Mouse (Mus musculus): ENCODE results near the gene Gm17078. TPM values are rescaled to one million over a fixed set of nuclear protein-coding genes. Genes with fewer than 3 reads are reported as not detected.
"Not testable (repeated sequence)": the region's sequence is repeated elsewhere in the genome, so short reads cannot be mapped to it uniquely, and the experiment has no call there.

Gm17078 gene
- not detected in 2 replicates for total RNA-seq (2014; rRNA removed)
- not detected in 2 replicates for polyA plus RNA-seq (2012; rRNA removed)

DNA sequence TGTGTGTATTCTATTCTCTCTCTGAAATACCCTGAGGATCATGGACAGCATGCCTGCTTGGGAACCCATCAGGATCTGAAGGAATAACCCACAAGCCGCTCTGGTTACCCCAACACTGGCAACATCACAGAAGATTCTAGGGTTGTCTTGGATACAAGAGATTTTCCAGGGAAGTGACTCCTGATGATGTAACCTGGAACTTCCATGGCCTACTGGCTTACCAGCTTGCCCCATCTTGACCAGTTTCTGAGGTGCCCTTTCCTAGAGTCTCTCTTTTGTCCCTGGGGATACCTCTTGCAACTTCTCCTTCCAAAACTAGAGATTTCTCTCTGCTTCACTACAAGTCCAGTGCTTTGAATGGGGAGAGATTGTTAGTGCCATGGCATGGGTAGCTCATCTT lies at the start of gene Gm17078:
Gene Gm17078, minus strand, starts transcription at position 101 of the 400 bp plus-strand sequence.
- H3K79me2 ChIP-seq (ENCODE audit: control insufficient read depth, insufficient read depth, low read length) = no peaks in the 10 kb centered on the region
- TF ChIP-seq POLR2A (IDR thresholded peaks at IDR 0.05; ENCODE audit: extremely low read depth, insufficient read depth, low read length) (no peak), CTCF (IDR thresholded peaks at IDR 0.05; ENCODE audit: low read depth, low read length) (no peak)
- 52% methylated on average over 1 of the region's 1 CpGs for WGBS
- no peaks in the 10 kb centered on the region for H3K36me3 ChIP-seq (ENCODE audit: control insufficient read depth, insufficient read depth, low read length)
- H3K4me3 ChIP-seq (ENCODE audit: insufficient read depth, low read depth, low read length) = no peak within 1 kb of the TSS
- no peak within 1 kb of the TSS for H3K27ac ChIP-seq (replicated peaks; ENCODE audit: insufficient read depth, low read depth, low read length)
- H3K9ac ChIP-seq (ENCODE audit: low read depth, low read length) = no peak within 1 kb of the TSS
- no peak for DNase-seq (ENCODE audit: extremely low read depth, low read depth, low spot score)
- no peaks in the 10 kb centered on the region for H3K4me1 ChIP-seq (ENCODE audit: control insufficient read depth, insufficient read depth, low read length)
- H3K27me3 ChIP-seq (ENCODE audit: control insufficient read depth, insufficient read depth, low read length) = no peaks in the 10 kb centered on the region

GRCm38 (mm10) chr14:51635566-51635965 lies 24.5 kb upstream of the Gm17078 start, which contains the start of gene Gm4181:
Gene Gm4181 (minus strand): TSS chr14:51635666.
- not testable (repeated sequence) for H3K27ac ChIP-seq (replicated peaks; ENCODE audit: insufficient read depth, low read depth, low read length); H3K4me1 ChIP-seq (ENCODE audit: control insufficient read depth, insufficient read depth, low read length)
- WGBS = 69% methylated on average over 1 of the region's 1 CpGs

GRCm38 (mm10) chr14:51632426-51632825 lies 21.3 kb upstream of the Gm17078 start:
- not testable (repeated sequence) for H3K27ac ChIP-seq (replicated peaks; ENCODE audit: insufficient read depth, low read depth, low read length); H3K4me1 ChIP-seq (ENCODE audit: control insufficient read depth, insufficient read depth, low read length); H3K36me3 ChIP-seq (ENCODE audit: control insufficient read depth, insufficient read depth, low read length); H3K27me3 ChIP-seq (ENCODE audit: control insufficient read depth, insufficient read depth, low read length); H3K9ac ChIP-seq (ENCODE audit: low read depth, low read length); H3K79me2 ChIP-seq (ENCODE audit: control insufficient read depth, insufficient read depth, low read length); DNase-seq (ENCODE audit: extremely low read depth, low read depth, low spot score); H3K4me3 ChIP-seq (ENCODE audit: insufficient read depth, low read depth, low read length)
- WGBS = 100% methylated on average over 1 of the region's 1 CpGs

More at GRCm38 (mm10) chr14:51635566-51635965, 24.5 kb upstream of the Gm17078 start, which contains the start of gene Gm4181:
- not testable (repeated sequence) for H3K79me2 ChIP-seq (ENCODE audit: control insufficient read depth, insufficient read depth, low read length); H3K36me3 ChIP-seq (ENCODE audit: control insufficient read depth, insufficient read depth, low read length); H3K27me3 ChIP-seq (ENCODE audit: control insufficient read depth, insufficient read depth, low read length); DNase-seq (ENCODE audit: extremely low read depth, low read depth, low spot score); H3K9ac ChIP-seq (ENCODE audit: low read depth, low read length); H3K4me3 ChIP-seq (ENCODE audit: insufficient read depth, low read depth, low read length)

DNA sequence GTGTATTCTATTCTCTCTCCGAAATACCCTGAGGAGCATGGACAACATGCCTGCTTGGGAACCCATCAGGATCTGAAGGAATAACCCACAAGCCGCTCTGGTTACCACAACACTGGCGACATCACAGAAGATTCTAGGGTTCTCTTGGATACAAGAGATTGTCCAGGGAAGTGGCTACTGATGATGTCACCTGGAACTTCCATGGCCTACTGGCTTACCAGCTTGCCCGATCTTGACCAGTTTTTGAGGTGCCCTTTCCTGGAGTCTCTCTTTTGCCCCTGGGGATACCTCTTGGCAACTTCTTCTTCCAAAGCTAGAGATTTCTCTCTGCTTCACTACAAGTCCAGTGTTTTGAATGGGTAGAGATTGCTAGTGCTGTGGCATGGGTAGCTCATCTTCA lies 19.1 kb downstream of the Gm17078 start, which contains the start of gene Gm17174:
Gene Gm17174, minus strand, starts transcription at position 101 of the 400 bp plus-strand sequence.
- H3K9ac ChIP-seq (ENCODE audit: low read depth, low read length); H3K4me1 ChIP-seq (ENCODE audit: control insufficient read depth, insufficient read depth, low read length); H3K27ac ChIP-seq (replicated peaks; ENCODE audit: insufficient read depth, low read depth, low read length); DNase-seq (ENCODE audit: extremely low read depth, low read depth, low spot score); H3K79me2 ChIP-seq (ENCODE audit: control insufficient read depth, insufficient read depth, low read length); H3K36me3 ChIP-seq (ENCODE audit: control insufficient read depth, insufficient read depth, low read length); H3K4me3 ChIP-seq (ENCODE audit: insufficient read depth, low read depth, low read length); H3K27me3 ChIP-seq (ENCODE audit: control insufficient read depth, insufficient read depth, low read length): not testable (repeated sequence)
- 85% methylated on average over 4 of the region's 4 CpGs for WGBS

GRCm38 (mm10) chr14:51573963-51574362 lies 37.1 kb downstream of the Gm17078 start, which contains the start of gene Gm17175:
Gene Gm17175 (minus strand): TSS chr14:51574063.
- not testable (repeated sequence) for H3K27me3 ChIP-seq (ENCODE audit: control insufficient read depth, insufficient read depth, low read length); H3K27ac ChIP-seq (replicated peaks; ENCODE audit: insufficient read depth, low read depth, low read length); H3K4me3 ChIP-seq (ENCODE audit: insufficient read depth, low read depth, low read length); H3K4me1 ChIP-seq (ENCODE audit: control insufficient read depth, insufficient read depth, low read length); H3K9ac ChIP-seq (ENCODE audit: low read depth, low read length); DNase-seq (ENCODE audit: extremely low read depth, low read depth, low spot score); H3K79me2 ChIP-seq (ENCODE audit: control insufficient read depth, insufficient read depth, low read length); H3K36me3 ChIP-seq (ENCODE audit: control insufficient read depth, insufficient read depth, low read length)
- WGBS = 88% methylated on average over 2 of the region's 2 CpGs

Other genes with a start within 250 kb of the Gm17078 start
- gene Gm7247, start 249.6 kb downstream of the Gm17078 start, total RNA-seq (2014; rRNA removed) = not detected in 2 replicates
- not detected in 2 replicates for gene Gm7247, start 249.6 kb downstream of the Gm17078 start, polyA plus RNA-seq (2012; rRNA removed)
- not detected in 2 replicates for gene Vmn2r88, start 200.5 kb downstream of the Gm17078 start, total RNA-seq (2014; rRNA removed)
- not detected in 2 replicates for gene Vmn2r88, start 200.5 kb downstream of the Gm17078 start, polyA plus RNA-seq (2012; rRNA removed)
- gene Vmn2r89, start 159.5 kb downstream of the Gm17078 start, total RNA-seq (2014; rRNA removed) = not detected in 2 replicates
- gene Vmn2r89, start 159.5 kb downstream of the Gm17078 start, polyA plus RNA-seq (2012; rRNA removed) = not detected in 2 replicates
- 0.07 and 0.18 TPM in 2 replicates for gene Gm5622, start 58.5 kb downstream of the Gm17078 start, total RNA-seq (2014; rRNA removed)
- not detected in 2 replicates for gene Gm5622, start 58.5 kb downstream of the Gm17078 start, polyA plus RNA-seq (2012; rRNA removed)
- gene Gm17175, start 37.2 kb downstream of the Gm17078 start, total RNA-seq (2014; rRNA removed) = not detected in 2 replicates
- gene Gm17175, start 37.2 kb downstream of the Gm17078 start, polyA plus RNA-seq (2012; rRNA removed) = not detected in 2 replicates
- not detected in 2 replicates for gene Gm17174, start 19.2 kb downstream of the Gm17078 start, total RNA-seq (2014; rRNA removed)
- gene Gm17174, start 19.2 kb downstream of the Gm17078 start, polyA plus RNA-seq (2012; rRNA removed) = not detected in 2 replicates
- gene Gm4181, start 24.4 kb upstream of the Gm17078 start, total RNA-seq (2014; rRNA removed) = not detected in 2 replicates
- gene Gm4181, start 24.4 kb upstream of the Gm17078 start, polyA plus RNA-seq (2012; rRNA removed) = not detected in 2 replicates
- not detected in 2 replicates for gene Gm17079, start 84.2 kb upstream of the Gm17078 start, total RNA-seq (2014; rRNA removed)
- not detected in 2 replicates for gene Gm17079, start 84.2 kb upstream of the Gm17078 start, polyA plus RNA-seq (2012; rRNA removed)
- not detected in 2 replicates for gene Gm5800, start 105.9 kb upstream of the Gm17078 start, total RNA-seq (2014; rRNA removed)
- not detected in 2 replicates for gene Gm5800, start 105.9 kb upstream of the Gm17078 start, polyA plus RNA-seq (2012; rRNA removed)
- gene Ang4, start 162.3 kb upstream of the Gm17078 start, total RNA-seq (2014; rRNA removed) = not detected in 2 replicates
- gene Ang4, start 162.3 kb upstream of the Gm17078 start, polyA plus RNA-seq (2012; rRNA removed) = not detected in 2 replicates
- gene AY358078, start 188.7 kb upstream of the Gm17078 start, total RNA-seq (2014; rRNA removed) = not detected in 2 replicates
- not detected in 2 replicates for gene AY358078, start 188.7 kb upstream of the Gm17078 start, polyA plus RNA-seq (2012; rRNA removed)
- gene Ear6, start 242.4 kb upstream of the Gm17078 start, total RNA-seq (2014; rRNA removed) = not detected in 2 replicates
- gene Ear6, start 242.4 kb upstream of the Gm17078 start, polyA plus RNA-seq (2012; rRNA removed) = not detected in 2 replicates